Mouse (Mus musculus): Measurements from ENCODE around the gene Tsc22d4.
"Not testable (repeated sequence)": the region's sequence is repeated elsewhere in the genome, so short reads cannot be mapped to it uniquely, and the experiment has no call there.

- not testable (repeated sequence) for TF ChIP-seq POLR2A (IDR thresholded peaks at IDR 0.05; ENCODE audit: low read depth, low read length); CTCF (IDR thresholded peaks at IDR 0.05; ENCODE audit: extremely low read depth, insufficient read depth, insufficient read length, insufficient replicate concordance)
Observed at GRCm38 (mm10) chr5:137720558-137721164, 24.9 kb upstream of the Tsc22d4 start.

Data from spleen, adult 2 months (tissue).